ENCODE assay signal across 8 mouse cellular contexts in genomic region chr9:43115431-43116133, GRCm38 (mm10). TPM values are rescaled to one million over a fixed set of nuclear protein-coding genes. Genes with fewer than 3 reads are reported as not detected.
DNase-seq lines count a peak whose midpoint lies in the region; ATAC-seq and TF ChIP-seq lines count a peak whose summit lies in the region.

No protein-coding gene starts in this region.

- H3K9ac ChIP-seq in intestine, embryonic 16.5 days (ENCODE audit: low read depth, low read length): peak overlapping the region; percentile 76
- H3K9ac ChIP-seq in midbrain, embryonic 12.5 days (replicated peaks): peak overlapping the region; percentile 87

- peak overlapping the region; percentile 75 for H3K4me3 ChIP-seq in cortical plate, adult 2 months (ENCODE audit: insufficient read depth, low read length)
- H3K4me3 ChIP-seq in intestine, embryonic 16.5 days (ENCODE audit: low read length): peak overlapping the region; percentile 65
- H3K4me3 ChIP-seq in midbrain, embryonic 12.5 days: peak overlapping the region; percentile 74

- WGBS in intestine, embryonic 16.5 days: 27% methylated on average over 12 of the region's 12 CpGs
- WGBS in midbrain, embryonic 12.5 days: 16% methylated on average over 12 of the region's 12 CpGs

- H3K27me3 ChIP-seq in intestine, embryonic 16.5 days (replicated peaks; ENCODE audit: control insufficient read depth, insufficient read depth, low read length): no peaks in the 10 kb centered on the region
- H3K27me3 ChIP-seq in midbrain, embryonic 12.5 days: no peaks in the 10 kb centered on the region

- peak overlapping the region; percentile 91 for H3K27ac ChIP-seq in cortical plate, adult 2 months (ENCODE audit: insufficient read depth, low read length)
- H3K27ac ChIP-seq in intestine, embryonic 16.5 days (ENCODE audit: low read length): no peak overlapping the region
- H3K27ac ChIP-seq in midbrain, embryonic 12.5 days (replicated peaks): no peak overlapping the region

- DNase-seq in heart, adult 8-10 months (ENCODE audit: low spot score): peak; percentile 45
- no peak for DNase-seq in heart, postnatal 4 days
- DNase-seq in cerebellum, adult 8-10 months: no peak
- no peak for DNase-seq in adipocyte (ENCODE audit: low spot score)

- no peak; the same call in 1 of the 2 replicates for ATAC-seq in intestine, embryonic 16.5 days
- no peak for ATAC-seq in midbrain, embryonic 12.5 days (ENCODE audit: low FRiP score, low read depth)
- no peak for ATAC-seq in inflammation-experienced regulatory T-cells, adult 6 months

- no peaks in the 10 kb centered on the region for H3K9me3 ChIP-seq in intestine, embryonic 16.5 days (ENCODE audit: control insufficient read depth, low read length)
- H3K9me3 ChIP-seq in midbrain, embryonic 12.5 days: no peaks in the 10 kb centered on the region

- H3K4me2 ChIP-seq in intestine, embryonic 16.5 days (ENCODE audit: low read depth, low read length): peak overlapping the region; percentile 93
- H3K4me2 ChIP-seq in midbrain, embryonic 12.5 days (replicated peaks): peak overlapping the region; percentile 78

- no peaks in the 10 kb centered on the region for H3K36me3 ChIP-seq in intestine, embryonic 16.5 days (ENCODE audit: control insufficient read depth, insufficient read depth, low read length)
- H3K36me3 ChIP-seq in midbrain, embryonic 12.5 days: peaks cover 11% of the 10 kb centered on the region

- H3K4me1 ChIP-seq in cortical plate, adult 2 months (ENCODE audit: control insufficient read depth, insufficient read depth, low read length): peaks cover 6% of the 10 kb centered on the region; the same call in 1 of the 2 replicates
- peaks cover 11% of the 10 kb centered on the region for H3K4me1 ChIP-seq in intestine, embryonic 16.5 days (ENCODE audit: control insufficient read depth, insufficient read depth, low read length)
- peaks cover 13% of the 10 kb centered on the region; the same call in 1 of the 2 replicates for H3K4me1 ChIP-seq in midbrain, embryonic 12.5 days

- TF ChIP-seq CTCF in cortical plate, adult 2 months (IDR thresholded peaks at IDR 0.05; ENCODE audit: extremely low read depth, insufficient read depth, low read length): no peak

- TF ChIP-seq POLR2A in cortical plate, adult 2 months (IDR thresholded peaks at IDR 0.05; ENCODE audit: extremely low read depth, insufficient read depth, low read length): no peak

RNA-seq across cellular contexts. Expression of gene Tmem136, which starts 0.8 kb away (rescaled TPM):
- total RNA-seq in heart, adult 8-10 months (2022): 1 to 10 TPM; 3.9 to 7.5 (median 6.6) TPM
- 10 to 100 TPM; 11.9 to 12.7 TPM for total RNA-seq in heart, postnatal 4 days (2021)
- polyA plus RNA-seq in cortical plate, adult 2 months (2012; rRNA removed): 20.9 and 21.9 TPM in 2 replicates
- polyA plus RNA-seq in intestine, embryonic 16.5 days (2015; fragmentation: Nextera tagmentation; extraction: Ambion mirVana): 3.3 and 3.4 TPM in 2 replicates
- polyA plus RNA-seq in midbrain, embryonic 12.5 days (2016; fragmentation: Nextera tagmentation; extraction: Ambion mirVana): 11.0 and 13.0 TPM in 2 replicates
- polyA plus RNA-seq in inflammation-experienced regulatory T-cells, adult 6 months (2017; shearing (Covaris generic)): 1 to 10 TPM in 2 of 3 experiments, under 1 TPM in 1; 0.67 to 4.8 (median 3.7) TPM

RNA-seq across cellular contexts. Expression of gene Arhgef12, which starts 8.5 kb away (rescaled TPM):
- 100 to 1,000 TPM; 132 to 160 (median 141) TPM for total RNA-seq in heart, adult 8-10 months (2022)
- 100 to 1,000 TPM; 139 to 150 TPM for total RNA-seq in heart, postnatal 4 days (2021)
- 63.4 and 63.6 TPM in 2 replicates for polyA plus RNA-seq in cortical plate, adult 2 months (2012; rRNA removed)
- 5.2 and 5.6 TPM in 2 replicates for polyA plus RNA-seq in intestine, embryonic 16.5 days (2015; fragmentation: Nextera tagmentation; extraction: Ambion mirVana)
- 16.6 and 17.4 TPM in 2 replicates for polyA plus RNA-seq in midbrain, embryonic 12.5 days (2016; fragmentation: Nextera tagmentation; extraction: Ambion mirVana)
- 10 to 100 TPM in 2 of 3 experiments, 1 to 10 TPM in 1; 4.5 to 20.4 (median 17.1) TPM for polyA plus RNA-seq in inflammation-experienced regulatory T-cells, adult 6 months (2017; shearing (Covaris generic))
